Mouse (Mus musculus) forebrain, postnatal 0 days (tissue): ENCODE data around the gene Rap1gap. TPM values are rescaled to one million over a fixed set of nuclear protein-coding genes. Genes with fewer than 3 reads are reported as not detected.

ENCODE experiments used
- ATAC-seq: fragments of 200-750 bp; cut with Nextera tagmentation; 2 replicates; pipeline ENCODE4 v1.8.0; 2017; ENCODE audit warnings: mild to moderate bottlenecking, moderate library complexity
- DNase-seq: peaks from one replicate; pipeline ENCODE4 v3.0.0-alpha.2; 2015
- H3K27ac ChIP-seq: fragments of 300-500 bp; sonication (generic); 2 replicates; pipeline ENCODE4 v1.5.1; 2014; ENCODE audit warnings: low read depth, mild to moderate bottlenecking, antibody characterized with exemption, low read length, moderate library complexity, mixed read lengths
- H3K27me3 ChIP-seq: fragments of 300-500 bp; sonication (generic); 2 replicates; pipeline ENCODE4 v1.6.1; 2014; ENCODE audit warnings: mild to moderate bottlenecking, low read length, mixed read lengths; ENCODE audit not compliant: insufficient read depth
- H3K36me3 ChIP-seq: fragments of 300-500 bp; sonication (generic); 2 replicates; pipeline ENCODE4 v1.6.1; 2014; ENCODE audit warnings: mild to moderate bottlenecking, moderate library complexity; ENCODE audit not compliant: insufficient read depth
- H3K4me1 ChIP-seq: fragments of 300-500 bp; sonication (generic); 2 replicates; pipeline ENCODE4 v1.6.1; 2014; ENCODE audit warnings: antibody characterized with exemption; ENCODE audit not compliant: insufficient read depth
- H3K4me2 ChIP-seq: fragments of 300-500 bp; sonication (generic); 2 replicates; pipeline ENCODE4 v1.6.1; 2014; ENCODE audit warnings: low read depth, mild to moderate bottlenecking, moderate library complexity
- H3K4me3 ChIP-seq: fragments of 300-500 bp; sonication (generic); 2 replicates; pipeline ENCODE4 v1.5.1; 2014; ENCODE audit warnings: low read depth, low read length, mixed read lengths
- H3K9ac ChIP-seq: fragments of 300-500 bp; sonication (generic); 2 replicates; pipeline ENCODE4 v1.6.1; 2014; ENCODE audit warnings: mild to moderate bottlenecking
- H3K9me3 ChIP-seq: fragments of 300-500 bp; sonication (generic); 2 replicates; pipeline ENCODE4 v1.6.1; 2016; ENCODE audit warnings: low read length
- CTCF ChIP-seq: sonication (generic); IDR thresholded peaks from 2 replicates; pipeline ENCODE4 v1.5.1; 2016; ENCODE audit warnings: antibody characterized with exemption, control low read depth, low read depth
- WGBS: fragments of 180-500 bp; shearing (Covaris S2); extraction: QIAGEN DNeasy Blood & Tissue Kit; methylation state at CpG from one replicate; pipeline ENCODE4 v1.1.7; 2014; 5-methylcytosine and 5-hydroxymethylcytosine counted together
- polyA plus RNA-seq: library from polyadenylated mRNA; unstranded; fragments of >200 nt; fragmentation: Nextera tagmentation; extraction: Ambion mirVana; gene quantifications from 2 replicates; pipeline ENCODE4 v1.2.1, GENCODE M21; 2015
- total RNA-seq: library from RNA; depleted of rRNA; stranded (reverse); fragments of >200 nt; gene quantifications from 2 replicates; pipeline ENCODE4 v1.2.3, GENCODE M21; 2014

Rap1gap gene
- total and polyA plus RNA-seq, 2 experiments from 2014 or later, result 74.3 to 113 TPM

GRCm38 (mm10) chr4:137764621-137765020, 100.1 kb downstream of the Rap1gap start:
- Histone ChIP-seq H3K9ac (no peak overlapping the region), H3K4me2 (no peak overlapping the region), H3K4me1 (0 out of 2 replicates have a peak, but pooled peaks cover 3% of the 10 kb centered on the region), H3K4me3 (no peak overlapping the region), H3K9me3 (no peaks in the 10 kb centered on the region), H3K27ac (no peak overlapping the region), H3K36me3 (no peaks in the 10 kb centered on the region), H3K27me3 (no peaks in the 10 kb centered on the region)
- WGBS, result 34% methylated on average over 3 of the region's 3 CpGs
- DNase-seq, result no peak
- ATAC-seq, result no peak
- no peak for TF ChIP-seq CTCF

- WGBS, result 7% methylated on average over 7 of the region's 7 CpGs
- peak; percentile 92 for ATAC-seq
- Histone ChIP-seq H3K4me2 (no peak overlapping the region), H3K27me3 (no peaks in the 10 kb centered on the region), H3K9ac (no peak overlapping the region), H3K27ac (peak overlapping the region; percentile 6), H3K36me3 (no peaks in the 10 kb centered on the region), H3K9me3 (no peaks in the 10 kb centered on the region), H3K4me1 (0 out of 2 replicates have a peak, but pooled peaks cover 3% of the 10 kb centered on the region), H3K4me3 (no peak overlapping the region)
- peak; percentile 81 for DNase-seq
- no peak for TF ChIP-seq CTCF
Measured at GRCm38 (mm10) chr4:137765554-137765971, 101.0 kb downstream of the Rap1gap start.

- H3K27ac ChIP-seq, result no peak overlapping the region
- WGBS, result 35% methylated on average over 5 of the region's 5 CpGs
Measured at GRCm38 (mm10) chr4:137766365-137766764, 101.8 kb downstream of the Rap1gap start.

GRCm38 (mm10) chr4:137768381-137768780, 103.9 kb downstream of the Rap1gap start:
- Histone ChIP-seq H3K9me3 (no peaks in the 10 kb centered on the region), H3K9ac (no peak overlapping the region), H3K4me1 (no peaks in the 10 kb centered on the region), H3K4me2 (no peak overlapping the region), H3K4me3 (no peak overlapping the region), H3K27ac (no peak overlapping the region), H3K27me3 (no peaks in the 10 kb centered on the region), H3K36me3 (no peaks in the 10 kb centered on the region)
- no peak for TF ChIP-seq CTCF
- WGBS, result 74% methylated on average over 5 of the region's 5 CpGs
- DNase-seq (no peak), ATAC-seq (no peak)

More at GRCm38 (mm10) chr4:137766365-137766764, 101.8 kb downstream of the Rap1gap start:
- Histone ChIP-seq H3K9me3 (no peaks in the 10 kb centered on the region), H3K4me3 (no peak overlapping the region), H3K9ac (no peak overlapping the region), H3K36me3 (no peaks in the 10 kb centered on the region), H3K27me3 (no peaks in the 10 kb centered on the region), H3K4me2 (no peak overlapping the region), H3K4me1 (0 out of 2 replicates have a peak, but pooled peaks cover 3% of the 10 kb centered on the region)
- ATAC-seq (no peak), DNase-seq (no peak)
- TF ChIP-seq CTCF, result no peak

GRCm38 (mm10) chr4:137768831-137769230, 104.3 kb downstream of the Rap1gap start:
- no peaks in the 10 kb centered on the region for H3K36me3 ChIP-seq
- no peak for ATAC-seq

GRCm38 (mm10) chr4:137769635-137770034, 105.1 kb downstream of the Rap1gap start:
- Histone ChIP-seq H3K36me3 (no peaks in the 10 kb centered on the region), H3K9ac (no peak overlapping the region), H3K4me3 (no peak overlapping the region), H3K27ac (no peak overlapping the region), H3K9me3 (no peaks in the 10 kb centered on the region), H3K4me2 (no peak overlapping the region), H3K4me1 (no peaks in the 10 kb centered on the region), H3K27me3 (no peaks in the 10 kb centered on the region)
- no peak for TF ChIP-seq CTCF
- WGBS, result 61% methylated on average over 7 of the region's 7 CpGs
- DNase-seq (no peak), ATAC-seq (no peak)

More at GRCm38 (mm10) chr4:137768831-137769230, 104.3 kb downstream of the Rap1gap start:
- H3K4me2 ChIP-seq, result no peak overlapping the region
- H3K27ac ChIP-seq, result no peak overlapping the region
- H3K4me3 ChIP-seq, result no peak overlapping the region
- H3K9ac ChIP-seq, result no peak overlapping the region
- no peak for TF ChIP-seq CTCF
- DNase-seq, result no peak
- WGBS, result 81% methylated on average over 6 of the region's 6 CpGs
- no peaks in the 10 kb centered on the region for H3K27me3 ChIP-seq
- H3K4me1 ChIP-seq, result no peaks in the 10 kb centered on the region
- H3K9me3 ChIP-seq, result no peaks in the 10 kb centered on the region

- no peak for ATAC-seq
- H3K9ac ChIP-seq, result no peak overlapping the region
- no peaks in the 10 kb centered on the region for H3K9me3 ChIP-seq
- H3K27ac ChIP-seq, result no peak overlapping the region
- H3K27me3 ChIP-seq, result no peaks in the 10 kb centered on the region
- TF ChIP-seq CTCF, result no peak
- H3K4me1 ChIP-seq, result no peaks in the 10 kb centered on the region
- DNase-seq, result no peak
- WGBS, result 79% methylated on average over 14 of the region's 14 CpGs
- H3K4me3 ChIP-seq, result no peak overlapping the region
- H3K36me3 ChIP-seq, result no peaks in the 10 kb centered on the region
- no peak overlapping the region for H3K4me2 ChIP-seq
Measured at GRCm38 (mm10) chr4:137770901-137771612, 106.5 kb downstream of the Rap1gap start.
